Mouse (Mus musculus) cerebral cortex, adult 2 months (tissue): ENCODE measurements around the gene Gm38393.

Experiments
- WGBS: fragments of 180-500 bp; shearing (Covaris S2); methylation state at CpG from one replicate; pipeline ENCODE4 v1.1.7; 2018; 5-methylcytosine and 5-hydroxymethylcytosine counted together

Gene Gm38393

GRCm38 (mm10) chr7:60004606-60005330, at the start of gene Gm38393, which contains the start of gene Snurf:
Gene Gm38393, minus strand, starts transcription at chr7:60005064.
Gene Snurf, minus strand, starts transcription at chr7:60005049.
- WGBS: 48% methylated on average over 30 of the region's 30 CpGs

GRCm38 (mm10) chr7:60047481-60048201, 42.8 kb upstream of the Gm38393 start:
- WGBS: 66% methylated on average over 6 of the region's 6 CpGs

- WGBS: 81% methylated on average over 3 of the region's 3 CpGs
These were observed 8.3 kb upstream of the Gm38393 start for GRCm38 (mm10) chr7:60013186-60013585.

GRCm38 (mm10) chr7:60007727-60008360, 3.0 kb upstream of the Gm38393 start:
- 51% methylated on average over 3 of the region's 3 CpGs for whole genome bisulfite sequencing

- 46% methylated on average over 2 of the region's 2 CpGs for WGBS
These were observed 1.4 kb upstream of the Gm38393 start for GRCm38 (mm10) chr7:60006262-60006661.

- 50% methylated on average over 22 of the region's 22 CpGs for WGBS
These were observed 801 bp downstream of the Gm38393 start for GRCm38 (mm10) chr7:60003921-60004605.

- WGBS: 58% methylated on average over 12 of the region's 12 CpGs
These were observed 1.6 kb downstream of the Gm38393 start for GRCm38 (mm10) chr7:60003006-60003865.

- WGBS: 51% methylated on average over 1 of the region's 1 CpGs
These were observed 26.2 kb downstream of the Gm38393 start for GRCm38 (mm10) chr7:59978646-59979045.
